8 mouse cellular contexts compared by ENCODE assay signal in the genomic region with DNA sequence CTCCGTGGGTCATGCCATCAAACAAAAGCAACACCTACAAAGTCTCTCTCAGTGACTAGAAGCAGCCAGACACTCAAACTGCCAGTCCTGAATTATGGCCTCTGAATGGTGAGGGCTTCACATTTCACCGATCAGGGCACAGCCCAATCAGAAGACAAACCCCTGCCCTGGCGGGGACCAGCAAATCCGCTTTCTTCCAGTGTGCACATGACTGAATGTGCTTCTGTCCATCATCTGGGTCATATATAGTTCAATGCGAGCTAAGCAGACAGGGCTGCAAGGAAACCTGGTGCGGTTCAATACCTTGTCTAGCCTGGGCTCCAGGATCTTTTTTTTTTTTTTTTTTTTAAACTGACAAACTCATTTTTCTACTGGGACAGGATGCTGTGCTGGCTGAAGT.
DNase-seq lines count a peak whose midpoint lies in the region; ATAC-seq and TF ChIP-seq lines count a peak whose summit lies in the region.

No protein-coding gene starts in this region.

- H3K4me3 ChIP-seq in hindbrain, postnatal 0 days (ENCODE audit: low read length): peak overlapping the region; percentile 45
- H3K4me3 ChIP-seq in limb, embryonic 11.5 days (ENCODE audit: low read depth, low read length): peak overlapping the region; percentile 63
- H3K4me3 ChIP-seq in midbrain, embryonic 11.5 days (ENCODE audit: low read depth, low read length): peak overlapping the region; percentile 52

- TF ChIP-seq CTCF in hindbrain, postnatal 0 days (IDR thresholded peaks at IDR 0.05; ENCODE audit: low read depth): no peak

- peak overlapping the region; percentile 81 for H3K4me2 ChIP-seq in hindbrain, postnatal 0 days (ENCODE audit: low read depth, low read length)
- peak overlapping the region; percentile 46; the same call in 1 of the 2 replicates for H3K4me2 ChIP-seq in limb, embryonic 11.5 days (ENCODE audit: low read depth, severe bottlenecking)
- peak overlapping the region; percentile 50 for H3K4me2 ChIP-seq in midbrain, embryonic 11.5 days

- peak overlapping the region; percentile 88; the same call in 1 of the 2 replicates for H3K27ac ChIP-seq in hindbrain, postnatal 0 days
- peak overlapping the region; percentile 99 for H3K27ac ChIP-seq in limb, embryonic 11.5 days (replicated peaks; ENCODE audit: low read depth, low read length)
- peak overlapping the region; percentile 98 for H3K27ac ChIP-seq in midbrain, embryonic 11.5 days (ENCODE audit: low read depth, low read length)

- peak; percentile 93 for ATAC-seq in hindbrain, postnatal 0 days
- peak; percentile 97 for ATAC-seq in limb, embryonic 11.5 days (ENCODE audit: insufficient number of reproducible peaks, low FRiP score, low TSS enrichment, low read depth)
- peak; percentile 89 for ATAC-seq in midbrain, embryonic 11.5 days (ENCODE audit: low FRiP score)

- no peaks in the 10 kb centered on the region for H3K36me3 ChIP-seq in hindbrain, postnatal 0 days (ENCODE audit: insufficient read depth, low read length)
- H3K36me3 ChIP-seq in limb, embryonic 11.5 days (ENCODE audit: control insufficient read depth, insufficient read depth, low read length): no peaks in the 10 kb centered on the region
- no peaks in the 10 kb centered on the region for H3K36me3 ChIP-seq in midbrain, embryonic 11.5 days (ENCODE audit: control insufficient read depth, insufficient read depth, low read length)

- peak overlapping the region; percentile 58 for H3K9ac ChIP-seq in hindbrain, postnatal 0 days (replicated peaks; ENCODE audit: low read length)
- H3K9ac ChIP-seq in limb, embryonic 11.5 days (ENCODE audit: low read length): peak overlapping the region; percentile 88
- peak overlapping the region; percentile 90 for H3K9ac ChIP-seq in midbrain, embryonic 11.5 days (ENCODE audit: low read length)

- WGBS in hindbrain, postnatal 0 days: 8% methylated on average over 6 of the region's 6 CpGs
- WGBS in limb, embryonic 11.5 days: 2% methylated on average over 6 of the region's 6 CpGs
- WGBS in midbrain, embryonic 11.5 days: 6% methylated on average over 6 of the region's 6 CpGs

- DNase-seq in left cerebral cortex, adult 18-20 months (ENCODE audit: low spot score in 2 of 2): peak; percentile 5 to 15
- no peak for DNase-seq in left cerebral cortex, adult 11 months (ENCODE audit: low spot score)
- peak; percentile 19 to 25 for DNase-seq in cerebellum, postnatal 36 days
- DNase-seq in gastrocnemius, postnatal 10 days: peak; percentile 52
- DNase-seq in hindbrain, postnatal 0 days (ENCODE audit: low spot score): peak; percentile 83
- peak; percentile 91 for DNase-seq in limb, embryonic 11.5 days (ENCODE audit: low spot score)
- DNase-seq in midbrain, embryonic 11.5 days (ENCODE audit: low spot score, missing footprints): peak; percentile 93
- DNase-seq in skeletal muscle tissue, adult 2 months (ENCODE audit: low read depth, low spot score): peak; percentile 87

- no peaks in the 10 kb centered on the region for H3K27me3 ChIP-seq in hindbrain, postnatal 0 days (ENCODE audit: insufficient read depth, low read length)
- no peaks in the 10 kb centered on the region for H3K27me3 ChIP-seq in limb, embryonic 11.5 days (ENCODE audit: control insufficient read depth, insufficient read depth, low read length)
- no peaks in the 10 kb centered on the region for H3K27me3 ChIP-seq in midbrain, embryonic 11.5 days (ENCODE audit: control insufficient read depth, insufficient read depth, low read length)

- no peaks in the 10 kb centered on the region for H3K9me3 ChIP-seq in hindbrain, postnatal 0 days (ENCODE audit: low read length)
- H3K9me3 ChIP-seq in limb, embryonic 11.5 days (ENCODE audit: control insufficient read depth, low read length): no peaks in the 10 kb centered on the region
- no peaks in the 10 kb centered on the region for H3K9me3 ChIP-seq in midbrain, embryonic 11.5 days (ENCODE audit: control insufficient read depth, low read length)

- no peaks in the 10 kb centered on the region for H3K4me1 ChIP-seq in hindbrain, postnatal 0 days (ENCODE audit: insufficient read depth, low read length)
- H3K4me1 ChIP-seq in limb, embryonic 11.5 days (ENCODE audit: control insufficient read depth, insufficient read depth, low read length): peaks cover 5% of the 10 kb centered on the region
- peaks cover 5% of the 10 kb centered on the region for H3K4me1 ChIP-seq in midbrain, embryonic 11.5 days (ENCODE audit: control insufficient read depth, insufficient read depth, low read length)
